Mouse (Mus musculus): ENCODE data around the gene Pdk2. TPM values are rescaled to one million over a fixed set of nuclear protein-coding genes. Genes with fewer than 3 reads are reported as not detected.

The Pdk2 gene
- polyA plus RNA-seq, 1 experiment from 2014 or later = 29.6 TPM

DNA sequence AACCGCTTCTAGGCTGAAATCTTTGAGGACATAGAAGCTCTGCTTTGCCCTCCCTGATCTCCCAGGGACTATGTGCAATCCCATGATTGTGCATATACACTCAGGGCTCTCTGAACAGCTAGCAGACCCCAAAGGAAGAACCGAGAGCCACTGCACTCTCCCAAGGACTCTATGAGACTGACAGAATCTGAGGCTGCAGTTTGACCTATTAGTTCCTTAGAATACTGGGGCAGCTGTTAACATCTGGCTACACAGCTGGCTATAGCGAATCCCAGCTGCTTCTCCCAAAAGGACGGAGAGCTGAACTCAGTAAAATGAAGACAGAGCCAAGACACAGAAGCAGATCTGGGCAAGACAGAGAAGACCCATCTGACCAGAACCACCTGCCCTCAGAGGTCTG, 32.7 kb upstream of the Pdk2 start:
- DNase-seq (ENCODE audit: low spot score) (no peak), ATAC-seq (replicated peaks; ENCODE audit: low FRiP score, low TSS enrichment, low read depth) (no peak)
- Histone ChIP-seq H3K4me3 (ENCODE audit: low read depth, low read length) (0 out of 2 replicates have a peak overlapping the region, but pooled peaks have one; percentile 6), H3K4me1 (replicated peaks; ENCODE audit: control insufficient read depth, insufficient read depth, low read length) (peaks cover 54% of the 10 kb centered on the region), H3K27ac (ENCODE audit: low read depth) (no peak overlapping the region), H3K9me3 (ENCODE audit: control insufficient read depth, low read length) (no peaks in the 10 kb centered on the region), H3K36me3 (ENCODE audit: control insufficient read depth, insufficient read depth, low read length) (no peaks in the 10 kb centered on the region), H3K4me2 (ENCODE audit: low read length) (peak overlapping the region; percentile 81), H3K9ac (ENCODE audit: low read length) (no peak overlapping the region), H3K27me3 (replicated peaks; ENCODE audit: control insufficient read depth, insufficient read depth, low read length) (peaks cover 8% of the 10 kb centered on the region; the same call in 1 of the 2 replicates)
- 48% methylated on average over 4 of the region's 4 CpGs for WGBS

DNA sequence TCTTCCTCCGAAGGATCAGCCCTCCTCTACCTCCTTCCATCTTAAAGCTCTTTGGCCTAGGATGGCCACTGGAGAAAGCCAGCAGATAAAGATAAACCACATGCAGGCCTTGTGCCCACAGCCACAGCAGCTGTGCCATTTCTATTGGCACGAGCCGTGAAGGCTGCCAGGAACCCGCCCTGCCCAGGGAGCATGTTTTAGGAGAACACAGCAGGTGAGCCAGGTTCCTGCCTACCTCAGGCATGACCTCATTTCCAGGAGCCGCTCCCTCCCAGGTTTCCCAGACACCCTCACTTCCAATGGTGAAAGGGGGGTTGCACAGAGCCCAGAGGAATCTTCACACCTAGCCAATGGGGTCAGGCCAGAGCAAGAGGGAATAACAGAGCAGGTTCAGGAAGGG, 31.6 kb upstream of the Pdk2 start:
- Histone ChIP-seq H3K4me2 (ENCODE audit: low read length) (no peak overlapping the region), H3K9ac (ENCODE audit: low read length) (no peak overlapping the region), H3K36me3 (ENCODE audit: control insufficient read depth, insufficient read depth, low read length) (no peaks in the 10 kb centered on the region), H3K27me3 (replicated peaks; ENCODE audit: control insufficient read depth, insufficient read depth, low read length) (peaks cover 5% of the 10 kb centered on the region; the same call in 1 of the 2 replicates), H3K9me3 (ENCODE audit: control insufficient read depth, low read length) (no peaks in the 10 kb centered on the region), H3K4me1 (replicated peaks; ENCODE audit: control insufficient read depth, insufficient read depth, low read length) (peaks cover 47% of the 10 kb centered on the region), H3K4me3 (ENCODE audit: low read depth, low read length) (no peak overlapping the region), H3K27ac (ENCODE audit: low read depth) (no peak overlapping the region)
- ATAC-seq (replicated peaks; ENCODE audit: low FRiP score, low TSS enrichment, low read depth) (no peak), DNase-seq (ENCODE audit: low spot score) (no peak)
- 68% methylated on average over 5 of the region's 5 CpGs for WGBS

- H3K9ac ChIP-seq (ENCODE audit: low read length) = no peak overlapping the region
- peaks cover 46% of the 10 kb centered on the region for H3K4me1 ChIP-seq (replicated peaks; ENCODE audit: control insufficient read depth, insufficient read depth, low read length)
- H3K27ac ChIP-seq (ENCODE audit: low read depth) = no peak overlapping the region
- no peaks in the 10 kb centered on the region for H3K27me3 ChIP-seq (replicated peaks; ENCODE audit: control insufficient read depth, insufficient read depth, low read length)
- H3K36me3 ChIP-seq (ENCODE audit: control insufficient read depth, insufficient read depth, low read length) = no peaks in the 10 kb centered on the region
- 80% methylated on average over 8 of the region's 8 CpGs for WGBS
- H3K9me3 ChIP-seq (ENCODE audit: control insufficient read depth, low read length) = no peaks in the 10 kb centered on the region
- no peak overlapping the region for H3K4me3 ChIP-seq (ENCODE audit: low read depth, low read length)
- H3K4me2 ChIP-seq (ENCODE audit: low read length) = no peak overlapping the region
- ATAC-seq (replicated peaks; ENCODE audit: low FRiP score, low TSS enrichment, low read depth) (no peak), DNase-seq (ENCODE audit: low spot score) (no peak)
Measured at GRCm38 (mm10) chr11:95072136-95072535, 31.0 kb upstream of the Pdk2 start.

DNA sequence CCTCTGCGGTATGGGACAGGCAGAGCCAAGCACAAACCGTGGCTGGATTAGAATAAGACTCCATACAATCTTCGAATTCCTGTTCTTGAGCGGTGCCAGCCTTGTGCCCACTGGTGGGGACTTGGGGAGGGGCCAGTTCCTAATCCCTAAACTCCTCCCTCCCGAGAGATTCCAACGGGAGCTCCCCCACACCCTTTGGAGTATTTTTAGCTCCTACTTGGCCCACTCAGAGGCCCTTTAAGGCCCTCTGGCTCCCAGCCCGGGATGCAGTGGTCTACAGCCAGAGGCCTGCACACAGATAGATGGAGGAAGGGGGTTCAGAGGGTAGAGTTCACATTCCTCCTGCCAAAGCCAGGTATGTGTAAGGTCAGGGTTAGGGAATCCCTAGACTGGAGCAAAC, 30.1 kb upstream of the Pdk2 start:
- Histone ChIP-seq H3K4me2 (ENCODE audit: low read length) (no peak overlapping the region), H3K4me3 (ENCODE audit: low read depth, low read length) (no peak overlapping the region), H3K4me1 (replicated peaks; ENCODE audit: control insufficient read depth, insufficient read depth, low read length) (peaks cover 46% of the 10 kb centered on the region), H3K9me3 (ENCODE audit: control insufficient read depth, low read length) (no peaks in the 10 kb centered on the region), H3K9ac (ENCODE audit: low read length) (no peak overlapping the region), H3K27ac (ENCODE audit: low read depth) (peak overlapping the region; percentile 29; the same call in 1 of the 2 replicates), H3K27me3 (replicated peaks; ENCODE audit: control insufficient read depth, insufficient read depth, low read length) (no peaks in the 10 kb centered on the region), H3K36me3 (ENCODE audit: control insufficient read depth, insufficient read depth, low read length) (no peaks in the 10 kb centered on the region)
- no peak for DNase-seq (ENCODE audit: low spot score)
- WGBS = 56% methylated on average over 7 of the region's 7 CpGs
- 0 out of 2 replicates have a peak, but pooled peaks have one; percentile 24 for ATAC-seq (replicated peaks; ENCODE audit: low FRiP score, low TSS enrichment, low read depth)

- Histone ChIP-seq H3K9me3 (ENCODE audit: control insufficient read depth, low read length) (no peaks in the 10 kb centered on the region), H3K27me3 (replicated peaks; ENCODE audit: control insufficient read depth, insufficient read depth, low read length) (no peaks in the 10 kb centered on the region), H3K27ac (ENCODE audit: low read depth) (peak overlapping the region; percentile 29; the same call in 1 of the 2 replicates), H3K4me3 (ENCODE audit: low read depth, low read length) (no peak overlapping the region), H3K36me3 (ENCODE audit: control insufficient read depth, insufficient read depth, low read length) (0 out of 2 replicates have a peak, but pooled peaks cover 5% of the 10 kb centered on the region), H3K4me2 (ENCODE audit: low read length) (no peak overlapping the region), H3K9ac (ENCODE audit: low read length) (no peak overlapping the region), H3K4me1 (replicated peaks; ENCODE audit: control insufficient read depth, insufficient read depth, low read length) (peaks cover 40% of the 10 kb centered on the region)
- 72% methylated on average over 8 of the region's 8 CpGs for WGBS
- ATAC-seq (replicated peaks; ENCODE audit: low FRiP score, low TSS enrichment, low read depth) = no peak
- DNase-seq (ENCODE audit: low spot score) = no peak
Measured at GRCm38 (mm10) chr11:95070140-95071107, 29.3 kb upstream of the Pdk2 start.

- Histone ChIP-seq H3K4me3 (ENCODE audit: low read depth, low read length) (no peak overlapping the region), H3K36me3 (ENCODE audit: control insufficient read depth, insufficient read depth, low read length) (peaks cover 10% of the 10 kb centered on the region; the same call in 1 of the 2 replicates), H3K4me1 (replicated peaks; ENCODE audit: control insufficient read depth, insufficient read depth, low read length) (peaks cover 30% of the 10 kb centered on the region), H3K27ac (ENCODE audit: low read depth) (no peak overlapping the region), H3K9me3 (ENCODE audit: control insufficient read depth, low read length) (no peaks in the 10 kb centered on the region), H3K9ac (ENCODE audit: low read length) (no peak overlapping the region), H3K4me2 (ENCODE audit: low read length) (no peak overlapping the region), H3K27me3 (replicated peaks; ENCODE audit: control insufficient read depth, insufficient read depth, low read length) (no peaks in the 10 kb centered on the region)
- 83% methylated on average over 10 of the region's 10 CpGs for WGBS
- ATAC-seq (replicated peaks; ENCODE audit: low FRiP score, low TSS enrichment, low read depth) = no peak
- DNase-seq (ENCODE audit: low spot score) = no peak
Measured at GRCm38 (mm10) chr11:95069226-95069957, 28.2 kb upstream of the Pdk2 start.

DNA sequence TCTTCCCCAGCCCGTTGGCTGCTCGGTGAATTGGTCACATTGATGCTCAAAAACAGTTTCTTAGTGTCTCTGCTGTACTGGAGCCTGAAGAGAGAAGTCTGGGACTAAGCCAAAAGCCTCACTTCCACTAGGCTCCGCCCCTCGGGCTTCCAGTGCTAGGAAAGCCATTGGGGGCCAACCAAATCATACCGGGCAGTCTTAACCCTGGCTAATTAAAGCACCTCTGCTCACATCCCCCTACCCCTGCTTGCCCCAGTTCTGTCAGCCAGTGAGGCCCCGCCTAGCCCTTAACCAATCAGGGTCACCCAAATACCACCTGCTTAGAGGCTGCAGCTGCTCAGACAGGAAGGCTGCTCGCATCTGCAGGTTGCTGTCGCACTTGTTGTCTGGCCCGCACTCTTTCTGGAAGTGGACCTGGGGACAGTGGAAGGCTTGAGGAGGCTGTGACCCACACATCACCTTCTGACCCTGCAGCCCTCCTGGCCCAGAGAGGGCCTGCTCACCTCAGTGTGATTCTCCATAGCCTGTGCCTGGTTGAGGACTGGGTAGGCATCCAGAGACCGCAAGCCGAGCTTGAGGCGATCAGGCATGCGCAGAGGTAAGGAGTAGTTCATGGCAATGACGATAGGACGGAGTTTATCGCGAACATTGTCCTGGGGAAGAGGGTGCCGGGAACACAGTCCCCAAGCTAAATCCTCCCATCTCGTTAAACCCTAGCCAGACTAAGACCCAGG, 15.8 kb upstream of the Pdk2 start:
- H3K27me3 ChIP-seq (replicated peaks; ENCODE audit: control insufficient read depth, insufficient read depth, low read length) = no peaks in the 10 kb centered on the region
- peaks cover 31% of the 10 kb centered on the region for H3K36me3 ChIP-seq (ENCODE audit: control insufficient read depth, insufficient read depth, low read length)
- no peak overlapping the region for H3K4me2 ChIP-seq (ENCODE audit: low read length)
- ATAC-seq (replicated peaks; ENCODE audit: low FRiP score, low TSS enrichment, low read depth) = no peak
- H3K9ac ChIP-seq (ENCODE audit: low read length) = no peak overlapping the region
- 49% methylated on average over 19 of the region's 19 CpGs for WGBS
- no peak overlapping the region for H3K4me3 ChIP-seq (ENCODE audit: low read depth, low read length)
- H3K9me3 ChIP-seq (ENCODE audit: control insufficient read depth, low read length) = no peaks in the 10 kb centered on the region
- no peak overlapping the region for H3K27ac ChIP-seq (ENCODE audit: low read depth)
- no peak for DNase-seq (ENCODE audit: low spot score)
- H3K4me1 ChIP-seq (replicated peaks; ENCODE audit: control insufficient read depth, insufficient read depth, low read length) = no peaks in the 10 kb centered on the region

DNA sequence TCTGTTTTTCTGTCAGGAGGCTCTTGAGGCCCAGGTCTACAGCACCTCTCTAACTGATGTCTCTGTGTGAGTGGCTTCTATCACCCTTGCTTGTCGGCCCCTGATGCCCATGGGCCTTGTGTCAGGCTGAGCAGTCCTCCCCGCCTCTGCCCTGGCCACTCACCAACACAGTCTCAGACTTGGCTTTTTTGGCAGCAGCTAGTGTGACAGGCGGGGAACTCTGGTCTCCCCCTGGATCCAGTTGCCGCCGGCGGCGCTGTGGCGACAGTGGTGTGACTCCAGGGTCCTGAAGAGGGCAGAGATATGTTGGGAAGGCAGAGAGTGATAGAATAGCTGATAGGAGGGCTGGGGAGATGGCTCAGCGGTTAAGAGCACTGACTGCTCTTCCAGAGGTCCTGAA, 11.9 kb upstream of the Pdk2 start:
- DNase-seq (ENCODE audit: low spot score) (no peak), ATAC-seq (replicated peaks; ENCODE audit: low FRiP score, low TSS enrichment, low read depth) (no peak)
- Histone ChIP-seq H3K9me3 (ENCODE audit: control insufficient read depth, low read length) (no peaks in the 10 kb centered on the region), H3K9ac (ENCODE audit: low read length) (no peak overlapping the region), H3K36me3 (ENCODE audit: control insufficient read depth, insufficient read depth, low read length) (peaks cover 35% of the 10 kb centered on the region), H3K4me3 (ENCODE audit: low read depth, low read length) (no peak overlapping the region), H3K4me2 (ENCODE audit: low read length) (no peak overlapping the region), H3K27me3 (replicated peaks; ENCODE audit: control insufficient read depth, insufficient read depth, low read length) (no peaks in the 10 kb centered on the region), H3K4me1 (replicated peaks; ENCODE audit: control insufficient read depth, insufficient read depth, low read length) (no peaks in the 10 kb centered on the region), H3K27ac (ENCODE audit: low read depth) (no peak overlapping the region)
- 80% methylated on average over 9 of the region's 9 CpGs for WGBS
